Mouse (Mus musculus) hematopoietic multipotent progenitor cell, adult 10-12 weeks (in vitro differentiated cells): Measurements from ENCODE around the gene Pgbd1. TPM values are rescaled to one million over a fixed set of nuclear protein-coding genes. Genes with fewer than 3 reads are reported as not detected.

Source experiments
- polyA plus RNA-seq: library from polyadenylated mRNA; stranded (reverse); fragments of >175 nt; gene quantifications from 2 replicates; pipeline ENCODE4 v1.2.3, GENCODE M21; 2012; ENCODE audit warnings: low replicate concordance

Pgbd1 gene
- 0.19 TPM in 1 of 2 replicates, not detected in the other for polyA plus RNA-seq

GRCm38 (mm10) chr13:21440503-21441206 lies at the start of gene Pgbd1:
TSS of gene Pgbd1 (minus strand) at chr13:21441058.

GRCm38 (mm10) chr13:21478759-21479670 lies 38.2 kb upstream of the Pgbd1 start, which contains the start of the genes Zkscan4 and Gm10065:
TSS of gene Zkscan4 (plus strand) at chr13:21478907.
TSS of gene Gm10065 (minus strand) at chr13:21479441.

GRCm38 (mm10) chr13:21468061-21469019 lies 27.5 kb upstream of the Pgbd1 start, which contains the start of gene Nkapl:
TSS of gene Nkapl (minus strand) at chr13:21468509.

GRCm38 (mm10) chr13:21453449-21453848 lies 12.6 kb upstream of the Pgbd1 start, which contains the start of gene Zscan26:
TSS of gene Zscan26 (minus strand) at chr13:21453730.

GRCm38 (mm10) chr13:21402287-21402846 lies 38.5 kb downstream of the Pgbd1 start, which contains the start of gene Zkscan3:
TSS of gene Zkscan3 (minus strand) at chr13:21402755.

Other genes starting within 250 kb of the Pgbd1 start
- gene Gpx5, start 148.3 kb downstream of the Pgbd1 start, polyA plus RNA-seq, result not detected in 2 replicates
- gene Gpx6, start 128.9 kb downstream of the Pgbd1 start, polyA plus RNA-seq, result not detected in 2 replicates
- not detected in 2 replicates for gene Olfr1367, start 94.1 kb downstream of the Pgbd1 start, polyA plus RNA-seq
- 0.94 and 0.97 TPM in 2 replicates for gene Zscan12, start 78.2 kb downstream of the Pgbd1 start, polyA plus RNA-seq
- 6.9 and 8.3 TPM in 2 replicates for gene Zkscan3, start 38.3 kb downstream of the Pgbd1 start, polyA plus RNA-seq
- 7.6 and 8.1 TPM in 2 replicates for gene Zscan26, start 12.7 kb upstream of the Pgbd1 start, polyA plus RNA-seq
- gene Nkapl, start 27.5 kb upstream of the Pgbd1 start, polyA plus RNA-seq, result 0.65 and 1.1 TPM in 2 replicates
- 0.07 TPM in 1 of 2 replicates, not detected in the other for gene Zkscan4, start 37.8 kb upstream of the Pgbd1 start, polyA plus RNA-seq
- not detected in 2 replicates for gene Gm10065, start 38.4 kb upstream of the Pgbd1 start, polyA plus RNA-seq
- gene AK157302, start 54.2 kb upstream of the Pgbd1 start, polyA plus RNA-seq, result 0.21 and 0.27 TPM in 2 replicates
- gene Gm11273, start 60.4 kb upstream of the Pgbd1 start, polyA plus RNA-seq, result 5.8 and 7.5 TPM in 2 replicates
- gene Zkscan8, start 90.1 kb upstream of the Pgbd1 start, polyA plus RNA-seq, result 3.4 and 5.8 TPM in 2 replicates
- gene Olfr1366, start 101.8 kb upstream of the Pgbd1 start, polyA plus RNA-seq, result not detected in 2 replicates
- not detected in 2 replicates for gene Olfr1535, start 118.8 kb upstream of the Pgbd1 start, polyA plus RNA-seq
- not detected in 2 replicates for gene Olfr1364, start 140.7 kb upstream of the Pgbd1 start, polyA plus RNA-seq
- not detected in 2 replicates for gene Olfr1362, start 173.0 kb upstream of the Pgbd1 start, polyA plus RNA-seq
- not detected in 2 replicates for gene Olfr11, start 201.5 kb upstream of the Pgbd1 start, polyA plus RNA-seq
- gene Olfr1361, start 222.3 kb upstream of the Pgbd1 start, polyA plus RNA-seq, result not detected in 2 replicates
- not detected in 2 replicates for gene Olfr1360, start 236.3 kb upstream of the Pgbd1 start, polyA plus RNA-seq